Mouse (Mus musculus) neural tube, embryonic 14.5 days (tissue): ENCODE results near the gene Nrde2. TPM values are rescaled to one million over a fixed set of nuclear protein-coding genes. Genes with fewer than 3 reads are reported as not detected.

Source experiments
- ATAC-seq: fragments of 200-750 bp; cut with Nextera tagmentation; 2 replicates; pipeline ENCODE4 v1.8.0; 2017; ENCODE audit warnings: low read depth, mild to moderate bottlenecking, moderate TSS enrichment, moderate library complexity
- H3K27ac ChIP-seq: fragments of 300-500 bp; sonication (generic); 2 replicates; pipeline ENCODE4 v1.5.1; 2014; ENCODE audit warnings: low read depth, mild to moderate bottlenecking, control low read depth, low read length, moderate library complexity, mixed read lengths
- H3K27me3 ChIP-seq: fragments of 300-500 bp; sonication (generic); 2 replicates; pipeline ENCODE4 v1.6.1; 2014; ENCODE audit warnings: low read length; ENCODE audit not compliant: control insufficient read depth, insufficient read depth
- H3K36me3 ChIP-seq: fragments of 300-500 bp; sonication (generic); 2 replicates; pipeline ENCODE4 v1.6.1; 2014; ENCODE audit warnings: low read length, mixed read lengths; ENCODE audit not compliant: control insufficient read depth, insufficient read depth
- H3K4me1 ChIP-seq: fragments of 300-500 bp; sonication (generic); 2 replicates; pipeline ENCODE4 v1.6.1; 2014; ENCODE audit warnings: low read length; ENCODE audit not compliant: control insufficient read depth, insufficient read depth
- H3K4me2 ChIP-seq: fragments of 300-500 bp; sonication (generic); 2 replicates; pipeline ENCODE4 v1.6.1; 2014; ENCODE audit warnings: mild to moderate bottlenecking, low read depth, low read length, control low read depth
- H3K4me3 ChIP-seq: fragments of 300-500 bp; sonication (generic); 2 replicates; pipeline ENCODE4 v1.5.1; 2014; ENCODE audit warnings: low read depth, low read length, control low read depth, mixed read lengths
- H3K9ac ChIP-seq: fragments of 300-500 bp; sonication (generic); replicated peaks from 2 replicates; pipeline ENCODE4 v1.6.1; 2014; ENCODE audit warnings: low read depth, mild to moderate bottlenecking, control low read depth, low read length, mixed read lengths
- H3K9me3 ChIP-seq: fragments of 300-500 bp; sonication (generic); 2 replicates; pipeline ENCODE4 v1.6.1; 2016; ENCODE audit warnings: low read length; ENCODE audit not compliant: control insufficient read depth
- WGBS: fragments of 180-500 bp; shearing (Covaris S2); extraction: QIAGEN DNeasy Blood & Tissue Kit; methylation state at CpG from one replicate; pipeline ENCODE4 v1.1.7; 2014; 5-methylcytosine and 5-hydroxymethylcytosine counted together
- polyA plus RNA-seq: library from polyadenylated mRNA; unstranded; fragments of >200 nt; fragmentation: Nextera tagmentation; extraction: Ambion mirVana; gene quantifications from 2 replicates; pipeline ENCODE4 v1.2.1, GENCODE M21; 2014

The Nrde2 gene
- polyA plus RNA-seq, 1 experiment from 2014 or later: 11.7 TPM

DNA sequence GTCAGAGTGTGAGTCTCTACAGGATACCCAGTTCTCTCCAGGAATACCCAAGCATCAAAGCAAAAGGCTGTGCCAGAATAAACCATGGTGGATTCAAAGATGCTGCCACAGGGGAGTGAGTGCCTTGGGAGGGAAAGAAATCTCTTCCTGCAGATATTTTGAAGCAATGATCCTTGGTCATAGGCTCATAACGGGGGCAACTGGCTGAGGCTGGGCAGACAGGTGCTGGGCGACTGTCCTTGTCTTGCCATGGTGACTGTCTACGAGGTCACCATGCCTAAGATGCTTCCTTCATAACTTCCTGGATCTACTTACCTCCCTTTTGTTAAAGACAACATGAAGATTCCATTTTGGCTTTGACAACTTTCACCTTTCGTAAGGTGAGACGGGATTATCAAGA is 54.9 kb downstream of the Nrde2 start:
- no peak for ATAC-seq
- WGBS: 92% methylated on average over 5 of the region's 5 CpGs

DNA sequence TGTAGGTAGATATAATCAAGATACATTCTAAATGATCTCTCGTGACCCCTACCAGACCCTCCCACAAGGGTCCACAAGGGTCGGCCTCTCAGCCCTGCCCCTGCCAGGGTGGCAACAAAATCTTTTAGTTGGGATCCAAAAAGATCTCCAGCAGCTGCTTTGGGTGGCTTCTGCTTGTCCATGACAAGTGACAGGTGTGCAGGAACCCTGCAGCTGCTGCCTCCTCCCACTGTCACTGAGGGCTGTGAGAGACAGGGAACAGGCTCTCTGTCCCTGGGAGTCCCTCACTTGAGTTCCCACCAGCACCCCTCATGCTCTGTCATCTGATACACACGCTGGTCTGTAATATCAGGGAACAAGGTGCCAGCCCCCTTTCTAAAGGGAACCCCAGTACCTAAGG is 57.8 kb downstream of the Nrde2 start:
- H3K9ac ChIP-seq: no peak overlapping the region
- 78% methylated on average over 3 of the region's 3 CpGs for WGBS
- no peaks in the 10 kb centered on the region for H3K27me3 ChIP-seq
- H3K36me3 ChIP-seq: no peaks in the 10 kb centered on the region
- H3K4me1 ChIP-seq: no peaks in the 10 kb centered on the region
- no peak overlapping the region for H3K27ac ChIP-seq
- no peak overlapping the region for H3K4me2 ChIP-seq
- H3K4me3 ChIP-seq: no peak overlapping the region
- no peaks in the 10 kb centered on the region for H3K9me3 ChIP-seq
- ATAC-seq: no peak

More for the DNA sequence above, 54.9 kb downstream of the Nrde2 start:
- Histone ChIP-seq H3K9ac (no peak overlapping the region), H3K9me3 (no peaks in the 10 kb centered on the region), H3K27me3 (no peaks in the 10 kb centered on the region), H3K4me2 (no peak overlapping the region), H3K27ac (no peak overlapping the region), H3K4me3 (no peak overlapping the region), H3K4me1 (no peaks in the 10 kb centered on the region), H3K36me3 (no peaks in the 10 kb centered on the region)

DNA sequence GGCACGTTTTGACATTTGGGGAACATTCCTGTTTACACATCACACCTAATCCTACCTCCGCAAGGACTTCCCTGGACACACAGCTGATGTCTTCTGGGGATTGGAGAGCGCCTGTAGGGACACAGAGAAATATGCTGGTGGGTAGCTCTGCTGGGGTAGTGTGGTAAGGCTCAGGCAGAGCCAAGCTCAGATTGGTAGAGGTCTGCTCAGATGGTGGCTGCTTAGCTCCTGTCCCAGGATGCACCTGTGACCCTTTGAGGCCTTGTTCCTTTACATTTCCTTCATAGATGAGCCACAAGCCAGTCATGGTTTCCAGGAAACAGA is 58.8 kb downstream of the Nrde2 start:
- Histone ChIP-seq H3K27me3 (no peaks in the 10 kb centered on the region), H3K4me1 (no peaks in the 10 kb centered on the region), H3K9me3 (no peaks in the 10 kb centered on the region), H3K27ac (no peak overlapping the region), H3K9ac (no peak overlapping the region), H3K4me2 (no peak overlapping the region), H3K36me3 (no peaks in the 10 kb centered on the region), H3K4me3 (no peak overlapping the region)
- no peak for ATAC-seq
- 48% methylated on average over 3 of the region's 3 CpGs for WGBS

DNA sequence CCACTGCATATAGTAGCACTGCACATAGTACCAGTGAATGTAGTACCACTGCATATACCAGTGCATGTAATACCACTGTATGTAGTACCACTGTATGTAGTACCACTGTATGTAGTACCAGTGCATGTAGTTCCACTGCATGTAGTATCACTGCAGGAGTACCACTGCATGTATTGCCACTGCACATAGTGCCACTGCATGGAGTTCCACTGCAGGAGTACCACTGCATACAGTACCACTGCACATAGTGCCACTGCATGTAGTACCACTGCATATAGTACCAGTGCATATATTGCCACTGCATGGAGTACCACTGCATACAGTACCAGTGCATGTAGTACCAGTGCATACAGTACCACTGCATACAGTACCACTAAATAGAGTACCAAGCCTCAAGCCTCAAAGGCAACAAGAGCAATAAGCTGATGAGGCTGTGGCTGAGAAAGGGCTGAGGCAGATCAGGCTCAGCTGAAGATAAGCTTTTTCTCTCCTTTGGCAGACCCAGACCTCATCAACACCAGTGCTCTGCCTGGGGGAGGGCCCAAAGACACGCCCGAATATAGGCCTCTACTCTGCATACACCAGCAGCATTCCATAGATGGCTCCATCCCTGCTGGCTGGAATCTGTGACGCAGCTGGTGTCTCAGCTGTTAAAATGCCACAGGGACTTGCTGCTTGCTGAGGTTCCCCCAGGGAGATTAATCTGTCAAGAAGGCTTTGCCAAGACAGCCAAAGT is 59.3 kb downstream of the Nrde2 start:
- no peak for ATAC-seq

DNA sequence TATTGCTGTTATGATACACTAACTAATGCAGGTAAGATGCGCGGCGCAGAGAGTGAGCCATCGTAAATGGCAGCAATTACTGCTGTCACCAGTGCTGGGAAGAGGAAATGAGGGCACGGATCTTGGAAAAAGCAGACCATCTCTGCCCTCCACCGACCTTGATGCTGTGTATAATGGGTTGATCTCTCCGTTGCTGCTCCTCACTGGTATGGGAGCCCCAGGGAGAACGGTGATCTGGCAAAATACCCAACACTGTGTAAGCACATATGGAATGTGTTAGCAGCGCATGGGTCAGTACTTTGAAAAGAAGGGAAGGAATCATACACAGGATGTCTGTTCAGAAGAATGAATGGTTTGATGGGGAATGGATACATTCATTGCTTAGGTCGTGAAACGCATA is 66.4 kb downstream of the Nrde2 start:
- no peak overlapping the region for H3K9ac ChIP-seq
- H3K9me3 ChIP-seq: no peaks in the 10 kb centered on the region
- H3K4me1 ChIP-seq: no peaks in the 10 kb centered on the region
- WGBS: 83% methylated on average over 11 of the region's 11 CpGs
- H3K36me3 ChIP-seq: no peaks in the 10 kb centered on the region
- no peak overlapping the region for H3K4me3 ChIP-seq
- no peak for ATAC-seq
- no peak overlapping the region for H3K4me2 ChIP-seq
- H3K27me3 ChIP-seq: no peaks in the 10 kb centered on the region
- no peak overlapping the region for H3K27ac ChIP-seq

More for the DNA sequence above, 59.3 kb downstream of the Nrde2 start:
- Histone ChIP-seq H3K27ac (no peak overlapping the region), H3K4me3 (no peak overlapping the region), H3K27me3 (no peaks in the 10 kb centered on the region), H3K4me1 (no peaks in the 10 kb centered on the region), H3K9me3 (no peaks in the 10 kb centered on the region), H3K36me3 (no peaks in the 10 kb centered on the region), H3K4me2 (no peak overlapping the region), H3K9ac (no peak overlapping the region)
- 62% methylated on average over 3 of the region's 3 CpGs for WGBS

DNA sequence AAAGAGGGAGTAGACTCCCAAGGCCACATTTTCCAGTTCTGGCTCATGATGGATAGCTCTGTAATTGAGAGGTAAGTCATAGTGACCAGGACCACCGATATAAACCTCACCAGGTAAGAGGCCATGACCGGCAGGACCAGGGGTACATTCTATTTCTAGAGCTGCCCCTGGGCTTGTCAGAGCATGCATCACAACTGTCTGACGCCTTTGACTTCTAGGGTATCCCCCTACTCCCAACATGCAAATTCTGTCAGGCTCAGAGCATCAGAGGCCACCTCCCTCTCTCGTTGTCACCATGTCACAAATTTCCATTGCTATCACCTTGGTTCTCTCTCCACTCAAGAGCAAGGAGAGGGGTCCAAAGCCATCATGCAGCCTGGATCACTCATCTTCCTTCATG is 68.7 kb downstream of the Nrde2 start:
- Histone ChIP-seq H3K4me3 (no peak overlapping the region), H3K9me3 (no peaks in the 10 kb centered on the region), H3K27me3 (no peaks in the 10 kb centered on the region), H3K4me2 (no peak overlapping the region), H3K9ac (no peak overlapping the region), H3K36me3 (no peaks in the 10 kb centered on the region), H3K4me1 (no peaks in the 10 kb centered on the region), H3K27ac (no peak overlapping the region)
- no peak for ATAC-seq
- WGBS: 95% methylated on average over 4 of the region's 4 CpGs

DNA sequence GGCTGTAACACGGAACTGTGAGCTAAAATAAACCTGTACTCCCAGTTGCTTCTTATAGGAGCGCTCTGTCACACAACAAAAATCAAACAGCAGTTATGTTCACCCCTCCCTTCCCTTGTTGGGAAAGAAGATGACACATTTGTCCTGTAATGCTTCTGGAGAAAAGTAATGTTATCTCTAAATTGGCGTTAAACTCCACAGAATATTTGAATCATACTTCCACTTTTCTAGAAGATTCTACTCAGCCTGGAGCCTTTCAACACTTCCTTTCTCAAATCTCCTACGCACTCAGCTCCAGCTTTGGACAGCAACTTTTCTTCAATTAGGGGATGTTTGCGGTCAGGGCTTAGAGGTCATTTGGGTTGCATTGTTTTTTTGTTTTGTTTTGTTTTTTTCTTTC is 70.2 kb downstream of the Nrde2 start:
- H3K4me1 ChIP-seq: no peaks in the 10 kb centered on the region
- no peaks in the 10 kb centered on the region for H3K27me3 ChIP-seq
- no peak overlapping the region for H3K27ac ChIP-seq
- no peaks in the 10 kb centered on the region for H3K9me3 ChIP-seq
- H3K4me2 ChIP-seq: no peak overlapping the region
- no peak for ATAC-seq
- WGBS: 86% methylated on average over 5 of the region's 5 CpGs
- no peaks in the 10 kb centered on the region for H3K36me3 ChIP-seq
- no peak overlapping the region for H3K9ac ChIP-seq
- H3K4me3 ChIP-seq: no peak overlapping the region

DNA sequence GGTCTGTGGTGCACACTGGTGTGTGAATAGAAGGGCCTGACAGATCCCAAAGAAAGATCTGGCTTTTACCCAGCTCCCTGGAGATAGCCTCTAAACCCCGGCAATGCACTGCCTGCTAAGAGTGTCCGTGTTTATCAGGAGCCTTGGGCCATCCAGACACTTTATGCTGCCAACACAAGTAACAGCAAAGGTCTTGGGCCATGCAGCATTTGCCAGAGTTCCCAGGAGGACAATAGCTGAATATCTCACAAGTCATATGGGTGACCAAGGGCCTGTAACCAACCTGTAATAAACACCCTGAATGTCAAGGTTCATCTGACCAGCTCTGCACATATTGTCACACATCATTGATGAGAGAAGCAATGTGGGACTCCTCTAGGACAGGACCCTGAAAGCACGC is 71.4 kb downstream of the Nrde2 start:
- WGBS: 80% methylated on average over 3 of the region's 3 CpGs
- H3K9me3 ChIP-seq: no peaks in the 10 kb centered on the region

DNA sequence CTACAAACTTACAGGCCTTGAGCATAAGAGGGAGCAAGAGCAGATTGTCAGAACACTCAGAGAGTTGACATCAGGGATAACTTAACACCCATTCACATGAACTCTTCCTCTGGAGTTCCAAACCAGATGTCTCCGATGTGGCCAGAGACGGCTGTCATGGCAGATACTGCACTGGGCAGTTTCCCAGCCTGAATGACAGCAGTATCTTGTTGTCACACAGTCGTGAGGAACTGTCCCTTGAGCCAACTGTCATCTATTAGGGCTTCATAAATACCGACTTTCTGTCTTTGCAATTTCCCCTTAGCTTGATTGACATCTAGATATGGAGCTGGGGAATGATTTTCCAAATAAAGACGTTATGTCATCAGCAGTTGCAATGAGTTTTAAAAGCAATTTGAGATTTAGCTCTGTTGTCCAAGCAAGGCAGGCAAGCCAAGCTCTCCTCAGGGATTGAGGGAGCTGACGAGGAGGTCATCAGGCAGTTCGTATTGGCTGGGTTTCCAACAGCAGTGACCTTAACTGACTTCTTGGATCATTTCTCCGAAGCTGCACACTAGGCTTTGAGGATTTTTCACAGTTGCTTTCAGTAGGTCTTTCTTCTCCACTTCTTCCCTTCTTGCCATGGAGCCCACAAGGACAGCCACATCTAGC is 79.7 kb downstream of the Nrde2 start:
- no peaks in the 10 kb centered on the region for H3K4me1 ChIP-seq
- ATAC-seq: no peak
- no peak overlapping the region for H3K4me3 ChIP-seq
- H3K27ac ChIP-seq: no peak overlapping the region
- no peaks in the 10 kb centered on the region for H3K36me3 ChIP-seq
- no peak overlapping the region for H3K9ac ChIP-seq
- no peak overlapping the region for H3K4me2 ChIP-seq
- H3K27me3 ChIP-seq: no peaks in the 10 kb centered on the region
- 87% methylated on average over 8 of the region's 8 CpGs for WGBS
- no peaks in the 10 kb centered on the region for H3K9me3 ChIP-seq

More for the DNA sequence above, 71.4 kb downstream of the Nrde2 start:
- no peaks in the 10 kb centered on the region for H3K4me1 ChIP-seq
- H3K4me3 ChIP-seq: no peak overlapping the region
- no peak overlapping the region for H3K27ac ChIP-seq
- no peak for ATAC-seq
- no peaks in the 10 kb centered on the region for H3K27me3 ChIP-seq
- no peaks in the 10 kb centered on the region for H3K36me3 ChIP-seq
- H3K4me2 ChIP-seq: no peak overlapping the region
- H3K9ac ChIP-seq: no peak overlapping the region
